Mouse (Mus musculus): ENCODE results near the gene Dusp15. TPM values are rescaled to one million over a fixed set of nuclear protein-coding genes. Genes with fewer than 3 reads are reported as not detected.

Gene Dusp15
- polyA plus RNA-seq, 1 experiment from 2014 or later: 0.33 TPM

DNA sequence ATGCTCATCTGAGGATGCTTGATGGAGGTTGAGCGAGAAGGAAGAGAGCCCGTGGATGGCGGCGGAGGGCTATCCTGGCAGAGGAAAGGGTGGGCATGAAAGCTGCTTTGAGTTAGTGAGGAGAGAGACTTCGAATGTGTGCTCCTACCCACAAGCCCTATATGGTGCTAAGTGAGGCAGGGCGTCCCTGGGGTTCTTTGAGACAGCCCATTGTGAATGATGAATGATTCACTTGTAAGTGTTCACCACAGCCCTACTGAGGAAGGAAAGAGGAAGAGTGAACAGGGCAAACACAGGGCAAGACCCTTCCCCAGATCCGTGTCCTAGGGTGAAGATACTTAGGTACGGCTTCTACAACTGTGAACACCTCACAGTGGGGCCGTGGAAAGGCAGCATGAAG is 24.6 kb downstream of the Dusp15 start:
- Histone ChIP-seq H3K27ac (ENCODE audit: low read length) (peak overlapping the region; percentile 11; the same call in 1 of the 2 replicates), H3K4me3 (ENCODE audit: low read length) (no peak overlapping the region), H3K36me3 (ENCODE audit: control insufficient read depth, insufficient read depth) (no peaks in the 10 kb centered on the region), H3K4me2 (ENCODE audit: low read depth, low read length) (no peak overlapping the region), H3K9me3 (replicated peaks; ENCODE audit: control insufficient read depth, low read length) (no peaks in the 10 kb centered on the region), H3K4me1 (ENCODE audit: control insufficient read depth, insufficient read depth, low read length) (peaks cover 11% of the 10 kb centered on the region), H3K9ac (ENCODE audit: low read length) (no peak overlapping the region), H3K27me3 (ENCODE audit: control insufficient read depth, insufficient read depth, low read length) (no peaks in the 10 kb centered on the region)
- no peak for ATAC-seq (replicated peaks; ENCODE audit: extremely low read depth, insufficient read depth, low FRiP score)
- 76% methylated on average over 9 of the region's 9 CpGs for WGBS

DNA sequence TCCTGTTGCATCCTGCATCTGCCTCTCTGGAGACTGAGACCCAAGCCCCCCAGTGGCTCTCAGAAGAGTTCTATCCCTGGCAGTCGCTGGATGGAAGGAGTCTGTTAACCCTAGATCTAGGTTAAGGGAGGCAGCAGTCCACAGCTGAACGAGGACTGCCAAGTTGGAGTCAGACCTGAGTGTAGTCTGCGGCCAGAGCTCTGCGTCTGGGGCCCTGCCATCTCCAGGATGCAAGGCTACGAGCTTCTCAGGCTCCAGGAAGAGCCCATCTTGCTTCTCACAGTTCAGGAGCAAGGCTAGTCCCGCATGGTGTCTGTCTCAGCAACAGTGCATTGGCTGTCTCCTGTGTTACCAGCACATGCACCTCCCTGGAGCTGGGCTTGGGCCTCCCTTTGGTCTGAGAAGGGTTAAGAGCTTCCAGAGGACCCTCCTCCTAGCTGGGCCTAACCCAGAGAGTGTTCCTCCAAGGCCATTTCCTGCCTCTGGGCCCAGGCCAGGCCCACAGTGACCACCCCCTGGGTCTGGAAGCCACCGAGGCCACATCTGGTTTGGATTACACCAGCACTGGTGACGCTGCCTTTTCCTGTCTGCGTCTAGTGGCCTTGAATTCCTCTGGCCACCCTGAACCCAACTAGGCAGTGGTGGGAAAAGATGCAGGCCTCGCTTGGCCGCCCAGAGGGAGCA is 26.2 kb downstream of the Dusp15 start:
- H3K9me3 ChIP-seq (replicated peaks; ENCODE audit: control insufficient read depth, low read length): no peaks in the 10 kb centered on the region
- H3K4me2 ChIP-seq (ENCODE audit: low read depth, low read length): 0 out of 2 replicates have a peak overlapping the region, but pooled peaks have one; percentile 6
- H3K4me1 ChIP-seq (ENCODE audit: control insufficient read depth, insufficient read depth, low read length): peaks cover 11% of the 10 kb centered on the region
- 47% methylated on average over 11 of the region's 11 CpGs for WGBS
- H3K27ac ChIP-seq (ENCODE audit: low read length): peak overlapping the region; percentile 82
- no peaks in the 10 kb centered on the region for H3K36me3 ChIP-seq (ENCODE audit: control insufficient read depth, insufficient read depth)
- no peaks in the 10 kb centered on the region for H3K27me3 ChIP-seq (ENCODE audit: control insufficient read depth, insufficient read depth, low read length)
- ATAC-seq (replicated peaks; ENCODE audit: extremely low read depth, insufficient read depth, low FRiP score): peak; percentile 70
- no peak overlapping the region for H3K9ac ChIP-seq (ENCODE audit: low read length)
- no peak overlapping the region for H3K4me3 ChIP-seq (ENCODE audit: low read length)

DNA sequence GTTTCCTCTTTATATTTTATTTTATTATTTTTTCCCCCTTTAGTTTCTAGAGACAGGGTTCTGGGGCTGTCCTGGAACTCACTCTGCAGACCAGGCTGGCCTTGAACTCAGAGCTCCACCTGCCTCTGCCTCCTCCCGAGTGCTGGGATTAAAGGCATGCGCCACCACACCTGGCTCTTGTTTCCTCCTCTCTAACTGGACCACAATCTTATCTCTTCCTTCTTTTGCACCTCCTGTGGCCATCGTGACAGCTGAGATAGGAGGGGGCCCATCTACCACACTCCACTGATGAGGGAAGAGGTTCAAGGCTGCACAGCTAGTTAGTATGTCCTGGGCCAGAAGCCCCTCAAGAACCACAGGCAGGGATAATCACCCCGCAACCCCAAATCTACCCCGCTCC is 27.0 kb downstream of the Dusp15 start:
- Histone ChIP-seq H3K9me3 (replicated peaks; ENCODE audit: control insufficient read depth, low read length) (no peaks in the 10 kb centered on the region), H3K36me3 (ENCODE audit: control insufficient read depth, insufficient read depth) (no peaks in the 10 kb centered on the region), H3K9ac (ENCODE audit: low read length) (no peak overlapping the region), H3K4me2 (ENCODE audit: low read depth, low read length) (no peak overlapping the region), H3K4me3 (ENCODE audit: low read length) (no peak overlapping the region), H3K27me3 (ENCODE audit: control insufficient read depth, insufficient read depth, low read length) (no peaks in the 10 kb centered on the region), H3K27ac (ENCODE audit: low read length) (peak overlapping the region; percentile 82), H3K4me1 (ENCODE audit: control insufficient read depth, insufficient read depth, low read length) (peaks cover 11% of the 10 kb centered on the region)
- ATAC-seq (replicated peaks; ENCODE audit: extremely low read depth, insufficient read depth, low FRiP score): no peak
- WGBS: 60% methylated on average over 5 of the region's 5 CpGs

DNA sequence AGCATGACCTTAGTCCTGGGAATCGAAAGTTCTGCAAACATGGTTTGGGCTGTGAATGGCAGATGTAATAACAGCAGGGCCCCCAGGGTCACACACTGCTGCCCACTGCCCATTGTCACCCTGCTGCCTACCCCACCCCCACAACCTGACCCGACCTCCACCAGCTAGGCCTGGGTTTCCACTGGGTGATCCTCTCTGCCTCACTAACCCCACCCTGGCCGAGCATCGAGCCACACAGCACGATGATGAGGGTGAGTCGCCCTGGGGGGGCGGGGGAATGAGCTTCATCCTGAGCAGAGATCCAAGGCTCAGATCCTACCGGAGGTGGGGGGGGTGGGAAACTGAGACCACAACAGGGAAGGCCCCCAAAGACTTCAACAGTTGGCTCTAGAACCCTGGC is 27.4 kb downstream of the Dusp15 start:
- H3K36me3 ChIP-seq (ENCODE audit: control insufficient read depth, insufficient read depth): no peaks in the 10 kb centered on the region
- no peaks in the 10 kb centered on the region for H3K9me3 ChIP-seq (replicated peaks; ENCODE audit: control insufficient read depth, low read length)
- H3K9ac ChIP-seq (ENCODE audit: low read length): no peak overlapping the region
- H3K27me3 ChIP-seq (ENCODE audit: control insufficient read depth, insufficient read depth, low read length): no peaks in the 10 kb centered on the region
- WGBS: 61% methylated on average over 8 of the region's 8 CpGs
- peaks cover 11% of the 10 kb centered on the region for H3K4me1 ChIP-seq (ENCODE audit: control insufficient read depth, insufficient read depth, low read length)
- no peak overlapping the region for H3K4me3 ChIP-seq (ENCODE audit: low read length)
- ATAC-seq (replicated peaks; ENCODE audit: extremely low read depth, insufficient read depth, low FRiP score): no peak
- H3K27ac ChIP-seq (ENCODE audit: low read length): no peak overlapping the region
- no peak overlapping the region for H3K4me2 ChIP-seq (ENCODE audit: low read depth, low read length)

DNA sequence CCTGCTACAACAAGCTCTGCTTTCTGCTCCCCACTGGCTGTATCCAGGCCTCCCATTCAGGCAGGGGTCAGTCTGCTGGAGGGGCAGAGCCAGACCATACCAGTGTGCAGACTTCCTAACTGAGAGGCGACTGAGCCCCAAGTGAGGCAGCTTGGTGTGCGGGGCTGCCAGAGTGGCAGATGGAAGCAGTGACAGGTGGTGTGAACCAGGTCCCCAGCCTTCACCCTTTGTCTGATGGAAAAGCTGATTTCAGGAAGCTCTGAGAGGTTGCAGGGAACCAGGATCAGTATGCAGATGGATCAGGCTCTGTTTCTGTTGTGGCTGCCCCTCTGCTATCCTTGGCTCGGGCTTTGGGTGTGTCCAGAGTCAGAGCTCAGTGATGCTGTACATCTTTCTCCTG is 27.9 kb downstream of the Dusp15 start:
- Histone ChIP-seq H3K27ac (ENCODE audit: low read length) (no peak overlapping the region), H3K4me2 (ENCODE audit: low read depth, low read length) (no peak overlapping the region), H3K27me3 (ENCODE audit: control insufficient read depth, insufficient read depth, low read length) (no peaks in the 10 kb centered on the region), H3K4me3 (ENCODE audit: low read length) (no peak overlapping the region), H3K36me3 (ENCODE audit: control insufficient read depth, insufficient read depth) (no peaks in the 10 kb centered on the region), H3K9me3 (replicated peaks; ENCODE audit: control insufficient read depth, low read length) (no peaks in the 10 kb centered on the region), H3K4me1 (ENCODE audit: control insufficient read depth, insufficient read depth, low read length) (peaks cover 9% of the 10 kb centered on the region), H3K9ac (ENCODE audit: low read length) (no peak overlapping the region)
- no peak for ATAC-seq (replicated peaks; ENCODE audit: extremely low read depth, insufficient read depth, low FRiP score)
- 75% methylated on average over 3 of the region's 3 CpGs for WGBS

DNA sequence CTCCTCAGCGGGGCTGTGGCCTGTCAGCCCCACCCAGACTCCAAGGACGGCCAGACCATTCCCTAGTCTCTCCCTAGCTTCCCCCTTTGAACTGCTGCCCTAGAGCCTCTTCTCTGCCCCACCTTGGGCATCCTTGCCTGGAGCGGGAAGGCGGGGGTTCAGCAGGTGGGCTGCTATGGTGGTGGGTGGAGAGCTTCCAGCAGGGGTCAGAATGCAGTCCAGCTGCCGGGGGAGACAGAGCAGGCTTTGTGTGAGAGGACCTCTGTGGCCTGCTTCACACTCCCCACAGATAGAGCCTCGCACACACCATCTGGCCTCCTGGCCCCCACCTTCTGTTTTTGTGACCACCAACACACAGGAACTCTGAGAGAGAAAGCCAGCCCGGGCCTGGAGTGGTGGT is 29.1 kb downstream of the Dusp15 start:
- peaks cover 1% of the 10 kb centered on the region; the same call in 1 of the 2 replicates for H3K27me3 ChIP-seq (ENCODE audit: control insufficient read depth, insufficient read depth, low read length)
- 36% methylated on average over 7 of the region's 7 CpGs for WGBS
- no peak overlapping the region for H3K4me2 ChIP-seq (ENCODE audit: low read depth, low read length)
- H3K4me1 ChIP-seq (ENCODE audit: control insufficient read depth, insufficient read depth, low read length): peaks cover 16% of the 10 kb centered on the region
- H3K36me3 ChIP-seq (ENCODE audit: control insufficient read depth, insufficient read depth): no peaks in the 10 kb centered on the region
- no peaks in the 10 kb centered on the region for H3K9me3 ChIP-seq (replicated peaks; ENCODE audit: control insufficient read depth, low read length)
- no peak overlapping the region for H3K9ac ChIP-seq (ENCODE audit: low read length)
- ATAC-seq (replicated peaks; ENCODE audit: extremely low read depth, insufficient read depth, low FRiP score): no peak
- no peak overlapping the region for H3K27ac ChIP-seq (ENCODE audit: low read length)
- no peak overlapping the region for H3K4me3 ChIP-seq (ENCODE audit: low read length)

DNA sequence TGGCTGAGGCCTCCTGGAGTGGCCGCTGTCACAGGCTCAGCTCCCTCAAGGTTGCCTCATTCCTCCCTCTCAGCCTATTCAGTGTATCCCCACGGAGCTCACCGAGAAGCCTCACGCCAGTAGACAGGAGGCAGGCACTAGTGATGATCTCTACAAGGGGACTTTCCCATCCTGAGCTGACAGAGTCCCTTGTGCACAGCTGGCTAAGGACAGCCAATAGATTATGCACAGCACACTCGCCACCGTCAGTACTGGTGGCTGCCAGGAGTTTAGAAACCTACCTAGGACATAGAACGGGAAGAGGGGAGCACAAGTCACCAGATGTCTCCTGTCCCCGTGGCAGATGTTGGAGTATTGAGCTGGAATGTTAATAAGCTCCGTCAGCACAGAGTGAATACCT is 33.8 kb downstream of the Dusp15 start:
- Histone ChIP-seq H3K27ac (ENCODE audit: low read length) (no peak overlapping the region), H3K36me3 (ENCODE audit: control insufficient read depth, insufficient read depth) (no peaks in the 10 kb centered on the region), H3K4me1 (ENCODE audit: control insufficient read depth, insufficient read depth, low read length) (peaks cover 16% of the 10 kb centered on the region), H3K4me3 (ENCODE audit: low read length) (no peak overlapping the region), H3K9me3 (replicated peaks; ENCODE audit: control insufficient read depth, low read length) (no peaks in the 10 kb centered on the region), H3K9ac (ENCODE audit: low read length) (no peak overlapping the region), H3K4me2 (ENCODE audit: low read depth, low read length) (no peak overlapping the region), H3K27me3 (ENCODE audit: control insufficient read depth, insufficient read depth, low read length) (peaks cover 15% of the 10 kb centered on the region)
- 45% methylated on average over 9 of the region's 9 CpGs for WGBS
- ATAC-seq (replicated peaks; ENCODE audit: extremely low read depth, insufficient read depth, low FRiP score): no peak

DNA sequence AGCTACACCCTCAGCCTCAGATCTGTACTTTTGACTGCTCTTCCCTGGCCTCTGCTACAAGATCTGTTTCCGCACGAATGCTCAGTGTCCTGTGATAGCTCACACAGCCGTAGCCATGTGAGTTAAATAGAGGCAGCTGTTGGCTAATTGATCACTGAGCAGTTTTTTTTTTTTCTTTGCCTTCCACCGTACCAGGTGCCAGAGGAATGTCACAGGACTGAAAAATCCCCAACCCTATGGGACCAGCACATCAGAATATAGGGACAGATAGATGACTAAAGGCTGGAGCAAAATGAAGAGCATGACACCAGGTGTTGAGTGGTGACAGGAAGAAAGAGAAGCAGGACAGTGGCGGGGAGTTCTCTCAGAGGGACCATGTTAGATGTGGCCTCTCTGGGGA is 35.4 kb downstream of the Dusp15 start:
- WGBS: 55% methylated on average over 5 of the region's 5 CpGs
- no peak for ATAC-seq (replicated peaks; ENCODE audit: extremely low read depth, insufficient read depth, low FRiP score)
- H3K4me2 ChIP-seq (ENCODE audit: low read depth, low read length): no peak overlapping the region
- H3K27ac ChIP-seq (ENCODE audit: low read length): no peak overlapping the region
- no peak overlapping the region for H3K9ac ChIP-seq (ENCODE audit: low read length)
- H3K4me1 ChIP-seq (ENCODE audit: control insufficient read depth, insufficient read depth, low read length): peaks cover 19% of the 10 kb centered on the region
- peaks cover 28% of the 10 kb centered on the region for H3K27me3 ChIP-seq (ENCODE audit: control insufficient read depth, insufficient read depth, low read length)
- no peak overlapping the region for H3K4me3 ChIP-seq (ENCODE audit: low read length)
- H3K9me3 ChIP-seq (replicated peaks; ENCODE audit: control insufficient read depth, low read length): no peaks in the 10 kb centered on the region
- H3K36me3 ChIP-seq (ENCODE audit: control insufficient read depth, insufficient read depth): no peaks in the 10 kb centered on the region

DNA sequence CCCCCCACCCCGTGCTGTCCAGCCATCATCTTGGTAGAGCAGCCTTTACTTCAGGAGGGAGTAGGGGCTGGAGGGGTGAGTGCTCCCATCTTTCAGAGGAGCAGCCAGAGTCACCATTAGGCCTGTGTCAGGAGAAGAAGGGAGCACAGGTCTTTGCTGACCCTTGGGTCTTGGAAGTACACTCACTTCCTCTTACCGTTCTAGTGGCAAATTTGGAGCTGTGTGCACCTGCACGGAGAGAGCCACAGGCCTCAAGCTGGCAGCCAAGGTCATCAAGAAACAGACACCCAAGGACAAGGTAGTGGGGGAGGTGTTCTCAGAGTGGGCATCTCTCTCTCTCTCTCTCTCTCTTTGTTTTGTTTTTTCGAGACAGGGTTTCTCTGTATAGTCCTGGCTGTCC is 36.0 kb downstream of the Dusp15 start:
- Histone ChIP-seq H3K27ac (ENCODE audit: low read length) (no peak overlapping the region), H3K4me1 (ENCODE audit: control insufficient read depth, insufficient read depth, low read length) (peaks cover 19% of the 10 kb centered on the region), H3K4me2 (ENCODE audit: low read depth, low read length) (no peak overlapping the region), H3K9ac (ENCODE audit: low read length) (no peak overlapping the region), H3K36me3 (ENCODE audit: control insufficient read depth, insufficient read depth) (no peaks in the 10 kb centered on the region), H3K4me3 (ENCODE audit: low read length) (no peak overlapping the region), H3K9me3 (replicated peaks; ENCODE audit: control insufficient read depth, low read length) (no peaks in the 10 kb centered on the region), H3K27me3 (ENCODE audit: control insufficient read depth, insufficient read depth, low read length) (peaks cover 35% of the 10 kb centered on the region)
- ATAC-seq (replicated peaks; ENCODE audit: extremely low read depth, insufficient read depth, low FRiP score): no peak
- 64% methylated on average over 4 of the region's 4 CpGs for WGBS
